Mouse (Mus musculus) intestine, embryonic 15.5 days (tissue): ENCODE measurements at regions not wholly inside any gene's neighbourhood (a gene's known extent, or its start where the extent isn't known, plus 50 kb on each side); places are given as distances from the start of the nearest gene placed in this dataset.

Experiments
- ATAC-seq: fragments of 200-750 bp; cut with Nextera tagmentation; 2 replicates; pipeline ENCODE4 v1.8.0; 2017; ENCODE audit warnings: moderate TSS enrichment, moderate library complexity
- H3K27ac ChIP-seq: fragments of 300-500 bp; sonication (generic); 2 replicates; pipeline ENCODE4 v1.5.1; 2015; ENCODE audit warnings: mild to moderate bottlenecking, inconsistent platforms
- H3K27me3 ChIP-seq: fragments of 300-500 bp; sonication (generic); replicated peaks from 2 replicates; pipeline ENCODE4 v1.6.1; 2015; ENCODE audit warnings: inconsistent platforms
- H3K36me3 ChIP-seq: fragments of 300-500 bp; sonication (generic); 2 replicates; pipeline ENCODE4 v1.6.1; 2015; ENCODE audit warnings: inconsistent platforms
- H3K4me1 ChIP-seq: fragments of 300-500 bp; sonication (generic); replicated peaks from 2 replicates; pipeline ENCODE4 v1.6.1; 2015; ENCODE audit warnings: inconsistent platforms
- H3K4me2 ChIP-seq: fragments of 300-500 bp; sonication (generic); replicated peaks from 2 replicates; pipeline ENCODE4 v1.6.1; 2015; ENCODE audit warnings: mild to moderate bottlenecking, inconsistent platforms
- H3K4me3 ChIP-seq: fragments of 300-500 bp; sonication (generic); replicated peaks from 2 replicates; pipeline ENCODE4 v1.5.1; 2015; ENCODE audit warnings: inconsistent platforms
- H3K9ac ChIP-seq: fragments of 300-500 bp; sonication (generic); 2 replicates; pipeline ENCODE4 v1.6.1; 2015; ENCODE audit warnings: inconsistent platforms
- H3K9me3 ChIP-seq: fragments of 300-500 bp; sonication (generic); 2 replicates; pipeline ENCODE4 v1.6.1; 2016; ENCODE audit warnings: inconsistent platforms
- WGBS: fragments of 180-500 bp; shearing (Covaris S2); methylation state at CpG from one replicate; pipeline ENCODE4 v1.1.7; 2015; 5-methylcytosine and 5-hydroxymethylcytosine counted together

DNA sequence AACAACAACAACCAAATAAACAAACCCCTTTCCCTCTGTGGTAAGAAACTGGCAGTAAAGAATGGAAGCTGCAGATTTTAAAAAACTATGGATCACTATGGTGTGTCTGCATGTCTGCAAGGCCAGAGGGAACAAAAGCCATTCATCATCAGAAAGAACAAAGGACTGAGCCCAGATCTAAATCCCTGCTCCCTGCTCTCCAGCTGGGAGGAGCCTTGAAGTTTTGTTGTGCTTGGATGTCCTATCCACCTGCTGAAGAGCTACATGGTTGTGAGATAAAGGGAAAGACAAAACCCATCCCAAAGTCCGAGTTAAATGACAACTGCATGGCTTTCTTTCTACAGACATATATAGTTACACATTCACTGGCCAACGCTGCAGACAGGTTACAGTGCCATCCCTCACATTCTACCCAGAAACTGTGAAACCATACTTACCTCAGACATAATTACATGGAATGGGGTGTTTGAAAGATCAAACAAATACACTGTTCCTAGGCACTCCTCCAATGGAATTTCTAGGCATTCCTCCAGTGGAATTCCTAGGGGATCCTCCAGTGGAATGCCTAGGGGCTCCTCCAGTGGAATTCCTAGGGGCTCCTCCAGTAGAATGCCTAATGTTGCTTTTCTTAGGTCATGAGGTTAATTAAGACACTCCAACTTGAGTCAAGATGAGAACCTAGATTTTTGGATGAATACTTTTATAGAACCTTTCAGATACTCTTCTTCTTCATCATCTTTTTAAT lies 2054.2 kb downstream of the A830018L16Rik start:
- Histone ChIP-seq H3K9me3 (no peaks in the 10 kb centered on the region), H3K9ac (no peak overlapping the region), H3K36me3 (no peaks in the 10 kb centered on the region), H3K4me2 (no peak overlapping the region), H3K4me1 (no peaks in the 10 kb centered on the region), H3K4me3 (no peak overlapping the region), H3K27me3 (no peaks in the 10 kb centered on the region), H3K27ac (no peak overlapping the region)
- 44% methylated on average over 2 of the region's 2 CpGs for WGBS
- ATAC-seq = no peak

DNA sequence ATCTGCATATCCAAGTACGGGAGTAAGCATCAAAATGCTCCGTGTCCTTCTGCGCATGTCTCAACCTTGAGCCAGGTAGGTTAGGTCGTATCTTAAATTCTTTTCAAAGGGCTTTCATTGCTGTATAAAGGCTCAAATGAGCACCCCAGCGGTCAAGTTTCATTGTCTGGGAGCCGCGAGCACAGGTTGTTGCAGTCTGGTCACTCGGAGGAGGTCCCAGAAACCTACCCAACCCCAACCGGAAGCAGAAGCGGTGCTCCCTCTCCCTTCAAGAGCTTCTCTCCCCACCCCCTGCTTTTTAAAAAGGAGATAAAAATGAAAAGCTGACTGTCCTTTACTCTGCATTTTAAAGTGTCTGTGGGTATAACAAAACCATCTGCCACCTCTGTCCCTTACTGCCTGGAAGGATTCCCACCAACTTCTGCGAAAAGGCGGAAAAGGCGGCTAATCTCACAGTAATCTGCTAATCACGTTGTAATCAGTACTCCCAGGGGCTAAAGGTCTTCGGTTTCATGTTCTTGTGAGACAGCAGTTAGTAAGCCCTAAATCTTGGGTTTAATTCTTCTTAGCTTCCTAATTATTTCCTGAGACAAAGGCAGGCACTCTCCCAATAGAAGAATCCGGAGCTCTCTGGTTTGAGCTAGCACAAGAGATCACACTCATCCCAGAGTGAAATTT lies 2081.0 kb downstream of the A830018L16Rik start:
- Histone ChIP-seq H3K9ac (no peak overlapping the region), H3K9me3 (no peaks in the 10 kb centered on the region), H3K27me3 (no peaks in the 10 kb centered on the region), H3K36me3 (no peaks in the 10 kb centered on the region), H3K4me1 (no peaks in the 10 kb centered on the region), H3K4me3 (peak overlapping the region; percentile 25; the same call in 1 of the 2 replicates), H3K27ac (no peak overlapping the region), H3K4me2 (peak overlapping the region; percentile 48)
- 29% methylated on average over 16 of the region's 16 CpGs for WGBS
- no peak for ATAC-seq

DNA sequence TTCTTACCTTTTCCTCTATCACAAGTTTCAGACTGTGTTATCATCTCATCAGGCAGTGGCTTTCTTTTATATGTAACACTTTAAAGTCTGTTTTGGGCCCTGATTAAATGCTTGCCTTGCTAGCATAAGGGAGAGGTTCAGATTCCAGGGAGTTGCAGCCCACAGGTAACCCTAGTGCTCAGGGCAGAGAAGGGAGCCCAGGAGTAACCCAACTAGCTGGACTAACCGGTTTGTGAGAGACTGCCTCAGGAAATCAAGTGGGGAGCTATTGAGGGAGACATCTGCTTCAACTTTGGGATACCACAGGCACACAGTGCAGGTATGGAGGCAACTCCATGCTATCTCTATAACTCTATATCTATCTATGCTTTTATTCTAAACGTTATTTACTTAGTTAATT lies 2082.5 kb downstream of the A830018L16Rik start:
- H3K4me1 ChIP-seq = no peaks in the 10 kb centered on the region
- no peak overlapping the region for H3K27ac ChIP-seq
- peak; percentile 69 for ATAC-seq
- WGBS = 19% methylated on average over 2 of the region's 2 CpGs
- H3K36me3 ChIP-seq = no peaks in the 10 kb centered on the region
- no peak overlapping the region for H3K4me2 ChIP-seq
- no peaks in the 10 kb centered on the region for H3K27me3 ChIP-seq
- no peaks in the 10 kb centered on the region for H3K9me3 ChIP-seq
- no peak overlapping the region for H3K4me3 ChIP-seq
- no peak overlapping the region for H3K9ac ChIP-seq

DNA sequence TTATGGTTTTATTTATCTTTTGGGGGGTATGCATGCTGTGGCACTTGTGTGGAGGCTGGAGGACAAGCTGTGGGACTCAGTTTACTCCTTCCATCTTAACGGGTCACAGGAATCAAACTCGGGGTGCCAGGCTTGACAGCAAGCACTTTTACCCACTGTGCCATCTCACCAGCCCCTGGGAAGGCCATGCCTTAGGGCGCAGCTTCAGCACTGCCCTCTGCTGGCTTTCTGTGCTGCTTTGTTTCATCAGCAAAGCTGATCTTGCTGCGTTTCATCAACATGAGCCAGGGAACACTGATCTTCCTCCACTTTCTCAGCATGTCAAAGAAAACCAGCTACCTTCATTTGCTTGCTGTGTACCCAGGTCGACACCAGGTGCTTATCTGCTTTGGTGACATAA lies 2086.6 kb downstream of the A830018L16Rik start:
- no peaks in the 10 kb centered on the region for H3K27me3 ChIP-seq
- H3K36me3 ChIP-seq = no peaks in the 10 kb centered on the region
- no peak overlapping the region for H3K27ac ChIP-seq
- WGBS = 29% methylated on average over 5 of the region's 5 CpGs
- H3K4me3 ChIP-seq = no peak overlapping the region
- H3K9ac ChIP-seq = no peak overlapping the region
- H3K9me3 ChIP-seq = no peaks in the 10 kb centered on the region
- H3K4me1 ChIP-seq = no peaks in the 10 kb centered on the region
- no peak overlapping the region for H3K4me2 ChIP-seq
- ATAC-seq = no peak

DNA sequence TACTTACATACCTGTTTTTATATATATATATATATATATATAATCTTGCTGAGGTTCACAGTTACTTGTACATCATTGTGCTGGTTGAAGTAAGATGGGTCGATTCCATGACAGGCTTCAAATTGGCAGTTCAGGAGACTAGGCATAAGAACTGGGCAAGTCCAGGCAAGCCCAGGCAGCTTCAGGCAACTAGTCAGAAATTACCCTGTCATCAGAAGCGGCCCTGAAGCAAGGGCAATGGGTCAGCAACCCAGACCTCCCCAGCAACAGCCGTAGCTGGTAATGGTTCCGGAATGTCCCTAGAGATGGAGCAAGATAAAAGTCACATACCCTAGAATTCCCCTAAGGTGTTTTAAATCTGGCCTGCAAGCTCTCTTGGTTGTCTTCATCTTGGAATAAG lies 2088.0 kb downstream of the A830018L16Rik start:
- Histone ChIP-seq H3K4me1 (no peaks in the 10 kb centered on the region), H3K9ac (no peak overlapping the region), H3K27ac (no peak overlapping the region), H3K4me2 (no peak overlapping the region), H3K27me3 (no peaks in the 10 kb centered on the region), H3K36me3 (no peaks in the 10 kb centered on the region), H3K9me3 (no peaks in the 10 kb centered on the region), H3K4me3 (no peak overlapping the region)
- WGBS = 81% methylated on average over 4 of the region's 4 CpGs
- ATAC-seq = no peak

DNA sequence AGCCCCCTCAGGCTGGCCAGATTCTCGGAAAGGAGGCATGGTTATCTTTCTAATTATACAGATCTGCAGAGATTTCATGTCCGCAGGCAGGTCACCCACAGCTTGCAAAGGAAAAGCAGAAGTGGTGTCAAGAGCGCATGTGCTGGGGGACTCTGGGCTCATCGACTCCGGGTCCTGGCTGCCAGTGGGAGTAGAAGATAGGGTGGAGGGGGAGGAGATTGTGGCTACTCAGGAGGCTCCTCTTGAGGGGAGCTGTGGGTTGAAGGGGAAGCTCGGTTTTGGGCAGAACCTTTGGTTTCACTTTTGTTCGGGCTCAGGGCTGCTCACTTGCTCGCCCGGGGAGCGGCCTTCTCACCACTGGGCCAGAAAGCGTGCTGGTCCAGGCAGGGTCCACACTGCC lies 2099.9 kb downstream of the A830018L16Rik start:
- H3K4me3 ChIP-seq = no peak overlapping the region
- ATAC-seq = no peak

More for the DNA sequence above, 2099.9 kb downstream of the A830018L16Rik start:
- Histone ChIP-seq H3K9ac (no peak overlapping the region), H3K27me3 (no peaks in the 10 kb centered on the region), H3K27ac (no peak overlapping the region), H3K36me3 (no peaks in the 10 kb centered on the region), H3K9me3 (no peaks in the 10 kb centered on the region), H3K4me1 (no peaks in the 10 kb centered on the region), H3K4me2 (no peak overlapping the region)
- 91% methylated on average over 11 of the region's 11 CpGs for WGBS
